ENCODE assay signal across 18 mouse cellular contexts in the genomic region with DNA sequence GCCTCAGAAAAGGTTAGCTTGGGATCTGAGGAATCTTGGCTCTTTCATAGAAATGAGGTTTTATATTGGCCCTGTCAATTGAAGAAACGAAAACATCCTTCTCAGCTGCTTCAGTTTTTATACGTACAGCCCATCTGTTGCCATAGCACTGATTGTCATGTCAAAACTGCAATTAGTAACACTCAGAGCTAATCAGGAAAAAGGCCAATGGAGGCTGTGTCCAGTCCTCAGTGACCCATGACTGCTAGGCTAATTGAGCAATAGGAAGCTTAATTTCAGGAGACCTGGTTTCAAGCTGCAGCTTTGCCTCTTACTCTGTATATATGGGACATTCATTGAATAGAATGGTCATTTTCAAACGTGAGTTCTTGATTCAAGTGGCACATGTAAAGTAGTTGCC.
"Had no signal": no experiment of that assay in that cellular context is flagged by ENCODE, and none has a peak within 500 bp of the region (broad histone marks: within the 10 kb centered on the region; RNA-seq: fewer than 3 reads in every experiment).

No protein-coding gene starts in this region.

- H3K9me3 ChIP-seq: lung, embryonic 15.5 days; megakaryocyte, embryonic 14.5 days; midbrain, embryonic 13.5 days; midbrain, embryonic 15.5 days; neural tube, embryonic 12.5 days; stomach, embryonic 15.5 days had no signal

- H3K36me3 ChIP-seq: lung, embryonic 15.5 days; midbrain, embryonic 13.5 days; midbrain, embryonic 15.5 days; neural tube, embryonic 12.5 days; stomach, embryonic 15.5 days had no signal

- H3K9ac ChIP-seq: liver, postnatal 0 days; lung, embryonic 15.5 days; midbrain, embryonic 13.5 days; midbrain, embryonic 15.5 days; neural tube, embryonic 12.5 days; stomach, embryonic 15.5 days had no signal

- H3K4me2 ChIP-seq: lung, embryonic 15.5 days; midbrain, embryonic 11.5 days; midbrain, embryonic 13.5 days; midbrain, embryonic 15.5 days; neural tube, embryonic 12.5 days; stomach, embryonic 15.5 days had no signal

- H3K4me1 ChIP-seq: lung, embryonic 15.5 days; stomach, embryonic 15.5 days had no signal

- H3K4me3 ChIP-seq: lung, embryonic 15.5 days; megakaryocyte, embryonic 14.5 days; midbrain, embryonic 13.5 days; midbrain, embryonic 15.5 days; neural tube, embryonic 12.5 days; stomach, embryonic 15.5 days had no signal

- H3K27me3 ChIP-seq: lung, embryonic 15.5 days; megakaryocyte, embryonic 14.5 days; midbrain, embryonic 15.5 days; neural tube, embryonic 12.5 days; stomach, embryonic 15.5 days had no signal

- DNase-seq: liver, postnatal 0 days; lung, adult 2 months; lung, postnatal 14 days; lung, postnatal 36 days; right cerebral cortex, postnatal 14 days; thymus, adult 2 months; thymus, postnatal 25 days; thymus, postnatal 4 days had no signal

- H3K27ac ChIP-seq: lung, embryonic 15.5 days; macrophage; midbrain, embryonic 13.5 days; midbrain, embryonic 15.5 days; neural tube, embryonic 12.5 days; stomach, embryonic 15.5 days; stomach, postnatal 0 days had no signal

- ATAC-seq: liver, postnatal 0 days; lung, postnatal 0 days; midbrain, embryonic 13.5 days; midbrain, embryonic 15.5 days had no signal
